Mouse (Mus musculus): ENCODE measurements around the gene Far2. TPM values are rescaled to one million over a fixed set of nuclear protein-coding genes. Genes with fewer than 3 reads are reported as not detected.

Far2 gene
- polyA plus RNA-seq, 1 experiment = 12.2 TPM

DNA sequence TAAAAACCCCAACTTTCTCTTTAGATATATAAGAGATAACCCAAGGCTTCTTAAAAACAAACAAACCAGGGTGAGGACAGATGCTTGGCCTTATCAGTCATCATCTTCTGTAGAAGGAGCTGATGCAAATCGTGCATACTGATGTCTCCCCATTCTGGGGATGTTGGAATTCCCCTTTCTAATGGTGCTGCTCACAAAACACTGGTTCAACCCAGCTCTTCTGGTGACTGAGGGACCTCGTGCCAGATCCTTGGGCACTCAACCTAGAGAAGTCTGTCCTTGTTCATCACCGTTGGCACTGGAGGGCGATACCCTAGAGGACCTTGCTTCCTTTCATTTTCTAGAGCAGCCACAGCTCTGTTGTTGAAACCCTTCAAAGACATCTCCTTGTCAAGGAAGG is 169.7 kb downstream of the Far2 start:
- H3K27me3 ChIP-seq (ENCODE audit: control insufficient read depth, insufficient read depth, low read length) = no peaks in the 10 kb centered on the region
- TF ChIP-seq CTCF (IDR thresholded peaks at IDR 0.05; ENCODE audit: extremely low read depth, insufficient read length, insufficient replicate concordance, low read depth, low read length) (no peak), POLR2A (IDR thresholded peaks at IDR 0.05; ENCODE audit: low read depth, low read length) (no peak)
- 86% methylated on average over 4 of the region's 4 CpGs for whole genome bisulfite sequencing

GRCm38 (mm10) chr6:148218235-148219076 is 171.4 kb downstream of the Far2 start:
- WGBS = 81% methylated on average over 2 of the region's 2 CpGs
- Histone ChIP-seq H3K4me3 (ENCODE audit: low read depth, low read length) (no peak overlapping the region), H3K36me3 (ENCODE audit: control insufficient read depth, insufficient read depth, low read length) (peaks cover 5% of the 10 kb centered on the region), H3K27ac (ENCODE audit: insufficient read depth, low read depth, low read length) (no peak overlapping the region), H3K4me1 (ENCODE audit: control insufficient read depth, insufficient read depth, insufficient read length, low read length) (no peaks in the 10 kb centered on the region), H3K27me3 (ENCODE audit: control insufficient read depth, insufficient read depth, low read length) (no peaks in the 10 kb centered on the region)
- no peak for TF ChIP-seq CTCF (IDR thresholded peaks at IDR 0.05; ENCODE audit: extremely low read depth, insufficient read length, insufficient replicate concordance, low read depth, low read length)
- TF ChIP-seq POLR2A (IDR thresholded peaks at IDR 0.05; ENCODE audit: low read depth, low read length) = no peak

More for the DNA sequence above, 169.7 kb downstream of the Far2 start:
- H3K4me3 ChIP-seq (ENCODE audit: low read depth, low read length) = no peak overlapping the region
- no peaks in the 10 kb centered on the region for H3K4me1 ChIP-seq (ENCODE audit: control insufficient read depth, insufficient read depth, insufficient read length, low read length)
- H3K27ac ChIP-seq (ENCODE audit: insufficient read depth, low read depth, low read length) = no peak overlapping the region
- peaks cover 5% of the 10 kb centered on the region for H3K36me3 ChIP-seq (ENCODE audit: control insufficient read depth, insufficient read depth, low read length)

DNA sequence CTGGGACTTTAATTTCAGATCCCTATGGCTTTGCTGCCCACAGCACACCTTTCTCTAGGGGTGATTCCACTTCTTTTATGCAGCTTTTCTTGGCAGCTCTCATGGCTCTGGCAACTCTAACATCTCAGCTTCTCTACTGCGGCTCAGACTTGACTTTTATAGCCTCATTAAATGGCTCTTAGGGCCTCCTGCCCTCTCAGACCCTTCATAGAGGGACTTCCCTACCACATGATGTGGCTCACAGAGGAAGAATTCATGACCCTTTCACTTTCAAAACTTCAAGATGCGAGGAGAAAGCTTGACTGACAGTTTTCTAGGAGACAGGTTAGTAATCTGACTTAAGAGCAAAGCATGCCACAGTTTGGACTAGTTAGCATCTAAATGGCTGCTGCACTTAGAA is 175.6 kb downstream of the Far2 start:
- no peaks in the 10 kb centered on the region for H3K4me1 ChIP-seq (ENCODE audit: control insufficient read depth, insufficient read depth, insufficient read length, low read length)
- H3K36me3 ChIP-seq (ENCODE audit: control insufficient read depth, insufficient read depth, low read length) = peaks cover 6% of the 10 kb centered on the region
- no peak for TF ChIP-seq CTCF (IDR thresholded peaks at IDR 0.05; ENCODE audit: extremely low read depth, insufficient read length, insufficient replicate concordance, low read depth, low read length)
- no peak for TF ChIP-seq POLR2A (IDR thresholded peaks at IDR 0.05; ENCODE audit: low read depth, low read length)
- WGBS = 54% methylated on average over 2 of the region's 2 CpGs
- H3K4me3 ChIP-seq (ENCODE audit: low read depth, low read length) = no peak overlapping the region
- no peak overlapping the region for H3K27ac ChIP-seq (ENCODE audit: insufficient read depth, low read depth, low read length)
- H3K27me3 ChIP-seq (ENCODE audit: control insufficient read depth, insufficient read depth, low read length) = no peaks in the 10 kb centered on the region

DNA sequence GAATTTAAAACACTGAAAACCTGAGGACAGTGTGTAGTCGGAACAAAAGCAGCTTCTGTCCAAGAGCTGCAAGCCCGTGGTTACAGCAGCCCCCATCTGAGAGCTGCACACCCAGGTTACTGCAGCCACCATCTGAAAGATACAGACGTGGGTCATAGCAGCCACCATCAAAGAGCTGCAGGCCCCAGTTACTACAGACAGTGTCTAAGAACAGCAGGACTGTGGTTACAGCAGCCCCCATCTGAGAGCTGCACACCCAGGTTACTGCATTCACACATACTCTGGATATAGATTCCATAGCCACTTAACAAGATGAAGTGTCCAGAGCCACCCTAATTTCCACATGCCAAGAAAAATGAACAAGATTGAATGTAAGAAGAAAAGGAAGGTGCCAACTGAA is 180.5 kb downstream of the Far2 start:
- Histone ChIP-seq H3K4me3 (ENCODE audit: low read depth, low read length) (no peak overlapping the region), H3K36me3 (ENCODE audit: control insufficient read depth, insufficient read depth, low read length) (0 out of 2 replicates have a peak, but pooled peaks cover 2% of the 10 kb centered on the region), H3K27me3 (ENCODE audit: control insufficient read depth, insufficient read depth, low read length) (no peaks in the 10 kb centered on the region), H3K4me1 (ENCODE audit: control insufficient read depth, insufficient read depth, insufficient read length, low read length) (no peaks in the 10 kb centered on the region), H3K27ac (ENCODE audit: insufficient read depth, low read depth, low read length) (no peak overlapping the region)
- WGBS = 72% methylated on average over 3 of the region's 3 CpGs
- TF ChIP-seq CTCF (IDR thresholded peaks at IDR 0.05; ENCODE audit: extremely low read depth, insufficient read length, insufficient replicate concordance, low read depth, low read length) (no peak), POLR2A (IDR thresholded peaks at IDR 0.05; ENCODE audit: low read depth, low read length) (no peak)

Other genes starting within 250 kb of the Far2 start
- 7.8 and 13.1 TPM in 2 replicates for gene Ergic2, start 165.1 kb downstream of the Far2 start, polyA plus RNA-seq (2012; rRNA removed)